Mouse (Mus musculus) ES-Bruce4 (cell line): ENCODE measurements around the gene Stmnd1. TPM values are rescaled to one million over a fixed set of nuclear protein-coding genes. Genes with fewer than 3 reads are reported as not detected.

Experiments
- H3K27ac ChIP-seq: 2 replicates; pipeline ENCODE4 v1.5.1; 2012; ENCODE audit warnings: low read length, inconsistent platforms; ENCODE audit not compliant: insufficient read depth
- H3K27me3 ChIP-seq: 2 replicates; pipeline ENCODE4 v1.6.1; 2012; ENCODE audit warnings: mild to moderate bottlenecking, low read length, inconsistent platforms; ENCODE audit not compliant: control insufficient read depth, poor library complexity, insufficient read depth, severe bottlenecking
- H3K36me3 ChIP-seq: 2 replicates; pipeline ENCODE4 v1.6.1; 2012; ENCODE audit warnings: inconsistent platforms, mild to moderate bottlenecking, low read length, moderate library complexity; ENCODE audit not compliant: control insufficient read depth, poor library complexity, insufficient read depth, severe bottlenecking
- H3K4me1 ChIP-seq: one replicate; pipeline ENCODE4 v1.8.1; 2011; ENCODE audit warnings: low read length; ENCODE audit not compliant: control insufficient read depth, insufficient read depth
- H3K4me3 ChIP-seq: 2 replicates; pipeline ENCODE4 v1.5.1; 2011; ENCODE audit warnings: low read depth, mild to moderate bottlenecking, low read length
- H3K9ac ChIP-seq: 2 replicates; pipeline ENCODE4 v1.6.1; 2012; ENCODE audit warnings: low read depth, mild to moderate bottlenecking, inconsistent platforms; ENCODE audit not compliant: poor library complexity, severe bottlenecking
- H3K9me3 ChIP-seq: replicated peaks from 2 replicates; pipeline ENCODE4 v1.6.1; 2012; ENCODE audit warnings: mild to moderate bottlenecking, low read length, inconsistent platforms; ENCODE audit not compliant: control insufficient read depth, poor library complexity, insufficient read depth, severe bottlenecking
- CTCF ChIP-seq: IDR thresholded peaks from one replicate; pipeline ENCODE4 v1.8.1; 2011; ENCODE audit warnings: low read depth, low read length
- EP300 ChIP-seq: IDR thresholded peaks from 2 replicates; pipeline ENCODE4 v1.6.1; 2011; ENCODE audit warnings: low read depth, low read length; ENCODE audit not compliant: insufficient read depth
- POLR2A ChIP-seq: IDR thresholded peaks from one replicate; pipeline ENCODE4 v1.8.1; 2011; ENCODE audit warnings: low read length; ENCODE audit not compliant: insufficient read depth
- polyA plus RNA-seq: library from polyadenylated mRNA; stranded (reverse); fragments of >200 nt; gene quantifications from 2 replicates; pipeline ENCODE4 v1.2.4, GENCODE M21; 2011; ENCODE audit warnings: low read depth; ENCODE audit not compliant: missing spikeins, insufficient read depth, insufficient read length

The Stmnd1 gene
- polyA plus RNA-seq, 1 experiment = not detected

DNA sequence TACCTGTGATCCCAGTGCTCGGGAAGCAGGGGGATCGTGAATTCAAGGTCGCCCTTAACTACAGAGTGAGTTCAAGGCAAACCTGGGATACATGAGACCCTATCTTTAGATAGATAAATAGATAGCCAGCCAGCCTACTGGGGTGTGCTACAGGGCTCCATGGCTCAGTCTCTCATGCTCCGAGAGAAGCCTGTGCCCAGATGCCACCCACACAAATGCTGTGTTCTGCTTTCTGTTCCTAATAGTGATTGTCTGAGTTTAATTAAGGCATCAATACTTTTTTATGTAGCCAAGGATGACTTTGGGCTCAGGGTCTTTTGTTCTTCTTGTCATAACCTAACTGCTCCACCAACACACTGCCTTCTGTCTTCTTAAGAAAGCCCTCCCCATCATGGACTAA lies 2.2 kb downstream of the Stmnd1 start:
- H3K4me1 ChIP-seq = no peaks in the 10 kb centered on the region
- no peak overlapping the region for H3K9ac ChIP-seq
- no peaks in the 10 kb centered on the region for H3K27me3 ChIP-seq
- H3K9me3 ChIP-seq = no peaks in the 10 kb centered on the region
- no peaks in the 10 kb centered on the region for H3K36me3 ChIP-seq
- H3K27ac ChIP-seq = no peak overlapping the region
- no peak overlapping the region for H3K4me3 ChIP-seq
- TF ChIP-seq CTCF = no peak
- TF ChIP-seq EP300 = no peak
- no peak for TF ChIP-seq POLR2A

DNA sequence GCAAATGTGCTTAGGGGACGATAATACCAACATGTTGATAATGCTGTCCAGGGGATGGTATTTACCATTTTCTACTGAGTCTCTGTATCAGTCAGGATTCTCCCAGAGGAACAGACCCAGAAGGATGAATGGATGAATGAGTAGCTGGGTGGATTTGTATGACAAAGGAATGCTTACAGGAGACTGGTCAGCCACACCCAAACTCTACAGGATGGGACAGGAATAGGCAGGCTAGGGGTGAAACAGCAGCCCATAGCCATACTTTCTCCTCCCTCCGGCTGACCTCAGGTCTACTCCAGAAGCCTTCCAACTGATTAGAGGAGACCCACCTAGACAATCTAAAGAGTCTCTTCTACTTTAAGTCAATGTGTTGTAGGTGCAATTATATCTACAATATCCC lies 9.0 kb downstream of the Stmnd1 start:
- TF ChIP-seq CTCF = no peak
- peak; percentile 76 for TF ChIP-seq EP300

DNA sequence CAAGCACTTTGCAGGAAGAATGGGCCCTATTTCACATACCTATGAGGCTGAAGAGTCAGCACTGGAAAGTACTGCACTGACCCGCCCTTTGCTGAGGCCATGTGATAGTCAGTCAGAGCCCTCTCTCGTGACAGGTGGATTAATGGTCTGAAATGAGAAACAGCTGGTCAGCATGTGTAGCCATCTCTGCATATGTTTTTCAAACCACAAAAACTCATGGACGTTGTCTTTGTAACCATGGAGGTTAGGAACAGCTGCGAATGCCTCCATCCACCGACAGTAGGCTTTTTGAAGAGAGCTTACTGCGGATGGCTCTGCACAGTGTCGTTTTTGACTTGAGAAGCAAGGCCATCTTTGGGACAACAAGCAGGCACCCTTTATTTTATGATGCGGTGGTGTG lies 14.3 kb downstream of the Stmnd1 start:
- H3K27me3 ChIP-seq = no peaks in the 10 kb centered on the region
- H3K9me3 ChIP-seq = peaks cover 8% of the 10 kb centered on the region
- no peak overlapping the region for H3K4me3 ChIP-seq
- H3K36me3 ChIP-seq = no peaks in the 10 kb centered on the region
- no peak overlapping the region for H3K9ac ChIP-seq
- no peak overlapping the region for H3K27ac ChIP-seq
- no peaks in the 10 kb centered on the region for H3K4me1 ChIP-seq
- TF ChIP-seq POLR2A = no peak
- no peak for TF ChIP-seq CTCF

More for the DNA sequence above, 9.0 kb downstream of the Stmnd1 start:
- Histone ChIP-seq H3K36me3 (no peaks in the 10 kb centered on the region), H3K9me3 (no peaks in the 10 kb centered on the region), H3K4me3 (no peak overlapping the region), H3K27ac (no peak overlapping the region), H3K27me3 (no peaks in the 10 kb centered on the region), H3K4me1 (no peaks in the 10 kb centered on the region), H3K9ac (no peak overlapping the region)

DNA sequence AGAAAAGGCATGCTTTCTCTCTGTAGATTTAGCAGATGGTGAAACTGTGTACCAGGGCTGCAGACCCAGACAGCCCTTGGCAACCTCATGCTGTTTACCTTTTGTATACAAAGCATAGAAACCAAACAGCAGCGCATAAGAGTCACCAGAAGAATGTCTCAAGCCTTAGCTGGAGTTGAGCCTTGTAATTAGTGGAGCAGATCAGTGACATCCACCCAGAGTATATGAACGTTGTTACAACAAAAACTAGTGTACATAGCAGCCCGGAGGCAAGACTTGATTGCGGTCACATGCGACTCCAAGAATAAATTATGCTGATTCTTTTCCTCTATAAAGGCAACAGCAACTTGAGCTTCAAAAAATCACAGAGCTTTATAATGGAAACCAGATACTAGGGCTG lies 14.9 kb downstream of the Stmnd1 start:
- Histone ChIP-seq H3K36me3 (no peaks in the 10 kb centered on the region), H3K27ac (no peak overlapping the region), H3K4me3 (no peak overlapping the region), H3K9me3 (peaks cover 8% of the 10 kb centered on the region), H3K4me1 (no peaks in the 10 kb centered on the region), H3K9ac (no peak overlapping the region), H3K27me3 (no peaks in the 10 kb centered on the region)
- TF ChIP-seq CTCF = no peak
- TF ChIP-seq POLR2A = no peak
- no peak for TF ChIP-seq EP300

DNA sequence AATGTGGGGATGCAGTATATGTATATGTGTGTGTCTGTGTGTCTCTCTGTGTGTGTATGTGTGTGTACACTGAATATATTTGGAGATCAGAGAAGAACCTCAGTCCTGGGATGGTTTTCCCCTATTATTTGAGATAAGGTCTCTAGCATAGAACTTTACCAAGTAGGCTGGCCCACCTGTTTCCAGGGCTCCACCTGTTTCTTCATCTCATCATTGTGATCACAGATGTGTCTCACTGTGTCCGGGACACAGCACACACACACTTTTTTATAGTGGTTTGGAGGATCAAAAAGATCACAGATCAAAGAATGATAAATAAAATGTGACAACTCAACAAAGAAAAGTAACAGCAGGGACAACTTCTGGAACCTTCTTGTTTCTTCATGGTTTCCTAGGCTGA lies 17.0 kb downstream of the Stmnd1 start:
- Histone ChIP-seq H3K9ac (no peak overlapping the region), H3K9me3 (peaks cover 8% of the 10 kb centered on the region), H3K27ac (no peak overlapping the region), H3K27me3 (no peaks in the 10 kb centered on the region), H3K4me1 (no peaks in the 10 kb centered on the region), H3K36me3 (no peaks in the 10 kb centered on the region), H3K4me3 (no peak overlapping the region)
- no peak for TF ChIP-seq EP300
- TF ChIP-seq POLR2A = no peak
- TF ChIP-seq CTCF = no peak

DNA sequence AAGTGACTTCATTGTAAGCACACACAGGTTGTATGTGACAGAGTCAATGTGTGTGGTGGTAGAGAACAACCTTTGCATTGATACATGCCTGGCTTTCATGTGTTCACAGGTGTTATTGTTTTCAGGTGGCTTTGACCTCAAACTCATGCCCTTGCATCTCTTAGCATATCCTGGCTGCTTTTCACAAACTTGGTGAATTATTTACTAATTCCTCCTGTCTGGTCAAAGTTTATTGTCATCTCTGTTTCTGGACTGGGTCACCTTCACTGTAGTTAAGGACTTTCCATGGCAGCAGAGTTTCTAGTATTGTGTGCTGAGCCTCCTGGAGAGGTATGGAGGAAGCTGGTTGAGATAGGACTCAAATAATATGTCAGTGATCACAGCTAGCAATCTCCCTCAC lies 20.8 kb downstream of the Stmnd1 start:
- Histone ChIP-seq H3K27me3 (no peaks in the 10 kb centered on the region), H3K4me3 (no peak overlapping the region), H3K9ac (no peak overlapping the region), H3K27ac (no peak overlapping the region), H3K36me3 (no peaks in the 10 kb centered on the region), H3K9me3 (peaks cover 8% of the 10 kb centered on the region), H3K4me1 (no peaks in the 10 kb centered on the region)
- no peak for TF ChIP-seq POLR2A
- TF ChIP-seq CTCF = no peak
- TF ChIP-seq EP300 = no peak

DNA sequence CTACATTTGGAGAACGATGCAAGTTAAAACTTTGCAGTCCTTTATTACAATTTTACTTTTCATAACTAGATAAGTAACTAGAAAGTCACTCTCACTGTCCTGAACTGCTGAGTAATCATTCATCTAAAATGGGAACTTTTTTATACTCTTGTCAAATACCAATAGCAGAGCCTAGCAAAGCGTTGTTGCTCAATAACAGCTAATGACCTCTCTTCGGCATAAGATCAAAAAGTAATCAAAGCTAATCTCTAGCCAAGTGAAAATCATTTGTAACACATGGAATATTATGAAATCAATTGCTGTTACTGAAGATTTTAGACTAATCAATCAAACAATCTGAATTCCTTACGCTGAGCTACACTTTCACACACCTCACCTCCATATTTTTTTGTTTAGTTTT lies 24.2 kb downstream of the Stmnd1 start:
- Histone ChIP-seq H3K4me1 (no peaks in the 10 kb centered on the region), H3K36me3 (no peaks in the 10 kb centered on the region)
- TF ChIP-seq CTCF = no peak
- TF ChIP-seq EP300 = no peak
- no peak for TF ChIP-seq POLR2A

More for the DNA sequence above, 24.2 kb downstream of the Stmnd1 start:
- Histone ChIP-seq H3K27me3 (no peaks in the 10 kb centered on the region; the same call in 1 of the 2 replicates), H3K9me3 (no peaks in the 10 kb centered on the region), H3K4me3 (no peak overlapping the region), H3K27ac (no peak overlapping the region), H3K9ac (no peak overlapping the region)
